Mouse (Mus musculus) CH12.LX (cell line): ENCODE data around the gene Mcur1.

Experiments
- CTCF ChIP-seq, 2 experiments: IDR thresholded peaks in 1 of 2; conservative IDR thresholded peaks in 1 of 2; 2 replicates each; pipeline ENCODE4 v1.5.1; 2011 to 2012; ENCODE audit warnings: low read depth in 2 of 2, low read length in 2 of 2, improper control_type of control experiment in 1 of 2, inconsistent platforms in 1 of 2, mild to moderate bottlenecking in 1 of 2, moderate library complexity in 1 of 2
- EP300 ChIP-seq: IDR thresholded peaks from 2 replicates; pipeline ENCODE4 v1.6.1; 2011; ENCODE audit warnings: low read length, improper control_type of control experiment
- GABPA ChIP-seq: IDR thresholded peaks from 2 replicates; pipeline ENCODE4 v1.6.1; 2012; ENCODE audit warnings: low read depth, low read length, improper control_type of control experiment, inconsistent platforms; ENCODE audit not compliant: insufficient replicate concordance
- KAT2A ChIP-seq: IDR thresholded peaks from 2 replicates; pipeline ENCODE4 v1.6.1; 2012; ENCODE audit warnings: low read length, improper control_type of control experiment, inconsistent platforms; ENCODE audit not compliant: insufficient replicate concordance
- MAFK ChIP-seq: IDR thresholded peaks from 2 replicates; pipeline ENCODE4 v1.6.1; 2011; ENCODE audit warnings: low read length, improper control_type of control experiment; ENCODE audit not compliant: insufficient replicate concordance
- MAZ ChIP-seq: IDR thresholded peaks from 2 replicates; pipeline ENCODE4 v1.6.1; 2012; ENCODE audit warnings: low read depth, mild to moderate bottlenecking, inconsistent platforms, low read length, improper control_type of control experiment, moderate library complexity
- MYC ChIP-seq: IDR thresholded peaks from 2 replicates; pipeline ENCODE4 v1.6.1; 2011; ENCODE audit warnings: low read depth, mild to moderate bottlenecking, improper control_type of control experiment, low read length
- POLR2A ChIP-seq: IDR thresholded peaks from 2 replicates; pipeline ENCODE4 v1.6.1; 2011; ENCODE audit warnings: low read depth, mild to moderate bottlenecking, improper control_type of control experiment, low read length
- RCOR1 ChIP-seq: conservative IDR thresholded peaks from 2 replicates; pipeline ENCODE4 v1.6.1; 2012; ENCODE audit warnings: low read depth, mild to moderate bottlenecking, inconsistent platforms, low read length, improper control_type of control experiment
- SIN3A ChIP-seq: IDR thresholded peaks from 2 replicates; pipeline ENCODE4 v1.6.1; 2012; ENCODE audit warnings: low read length, improper control_type of control experiment, inconsistent platforms
- TCF12 ChIP-seq: IDR thresholded peaks from 2 replicates; pipeline ENCODE4 v1.6.1; 2014; ENCODE audit warnings: low read depth, mild to moderate bottlenecking, inconsistent platforms, low read length, improper control_type of control experiment
- USF1 ChIP-seq: IDR thresholded peaks from 2 replicates; pipeline ENCODE4 v1.6.1; 2014; ENCODE audit warnings: low read depth, mild to moderate bottlenecking, inconsistent platforms, low read length, improper control_type of control experiment
- ZNF384 ChIP-seq: IDR thresholded peaks from 2 replicates; pipeline ENCODE4 v1.6.1; 2012; ENCODE audit warnings: low read depth, low read length, improper control_type of control experiment, inconsistent platforms

DNA sequence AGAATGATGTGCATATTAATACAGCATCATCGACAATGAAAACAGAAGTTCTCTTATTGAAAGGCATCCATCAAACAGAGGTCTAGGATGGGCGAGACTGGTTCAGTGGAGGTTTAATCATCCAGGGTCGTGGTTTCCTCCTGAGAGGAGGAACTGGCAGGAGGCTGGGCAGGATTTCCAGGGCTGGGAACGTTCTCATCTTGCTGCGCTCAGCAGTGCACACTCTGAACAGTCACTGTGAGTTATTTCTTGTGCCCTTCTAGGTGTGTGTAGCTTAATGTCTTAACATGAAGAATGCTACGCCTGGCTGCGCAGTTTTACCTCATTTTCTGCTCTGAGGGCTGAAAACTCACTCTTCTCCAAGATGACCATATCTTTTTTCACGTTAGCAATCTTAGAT is 9.3 kb downstream of the Mcur1 start:
- TF ChIP-seq MAFK (no peak), MAZ (no peak), RCOR1 (no peak), POLR2A (no peak), TCF12 (no peak), CTCF (conservative IDR thresholded peaks at IDR 0.05 in 1 of 2, IDR thresholded peaks at IDR 0.05 in 1 of 2; ENCODE audit: low read depth in 2 of 2, low read length in 2 of 2) (no peak), GABPA (no peak), EP300 (no peak), SIN3A (no peak), ZNF384 (no peak), USF1 (no peak), KAT2A (no peak), MYC (no peak)
